Mouse (Mus musculus) heart, postnatal 0 days (tissue): ENCODE measurements around the gene Mri1. TPM values are rescaled to one million over a fixed set of nuclear protein-coding genes. Genes with fewer than 3 reads are reported as not detected.
A peak's percentile ranks its signal among the peaks of the same experiment; 100 is the strongest.

ENCODE experiments used
- ATAC-seq: fragments of 200-750 bp; cut with Nextera tagmentation; 2 replicates; pipeline ENCODE4 v1.8.0; 2017; ENCODE audit warnings: low read depth, moderate number of reproducible peaks, moderate library complexity; ENCODE audit not compliant: insufficient read depth
- DNase-seq: peaks from one replicate; pipeline ENCODE4 v3.0.0-alpha.2; 2016; ENCODE audit warnings: low spot score
- H3K27ac ChIP-seq: fragments of 300-500 bp; sonication (generic); 2 replicates; pipeline ENCODE4 v1.5.1; 2014; ENCODE audit warnings: low read depth, mild to moderate bottlenecking
- H3K27me3 ChIP-seq: fragments of 300-500 bp; sonication (generic); 2 replicates; pipeline ENCODE4 v1.6.1; 2014; ENCODE audit warnings: low read length, mixed read lengths; ENCODE audit not compliant: control insufficient read depth, insufficient read depth
- H3K36me3 ChIP-seq: fragments of 300-500 bp; sonication (generic); replicated peaks from 2 replicates; pipeline ENCODE4 v1.6.1; 2014; ENCODE audit warnings: low read length, mixed read lengths; ENCODE audit not compliant: control insufficient read depth, insufficient read depth
- H3K4me1 ChIP-seq: fragments of 300-500 bp; sonication (generic); 2 replicates; pipeline ENCODE4 v1.6.1; 2014; ENCODE audit warnings: antibody characterized with exemption; ENCODE audit not compliant: control insufficient read depth, insufficient read depth
- H3K4me2 ChIP-seq: fragments of 300-500 bp; sonication (generic); 2 replicates; pipeline ENCODE4 v1.6.1; 2014; ENCODE audit warnings: low read depth, mild to moderate bottlenecking, low read length, moderate library complexity
- H3K4me3 ChIP-seq: fragments of 300-500 bp; sonication (generic); 2 replicates; pipeline ENCODE4 v1.5.1; 2014; ENCODE audit warnings: low read depth, low read length
- H3K9ac ChIP-seq: fragments of 300-500 bp; sonication (generic); replicated peaks from 2 replicates; pipeline ENCODE4 v1.6.1; 2014; ENCODE audit warnings: low read depth, low read length, mixed read lengths
- H3K9me3 ChIP-seq: fragments of 300-500 bp; sonication (generic); replicated peaks from 2 replicates; pipeline ENCODE4 v1.6.1; 2016; ENCODE audit warnings: low read length; ENCODE audit not compliant: control insufficient read depth
- CTCF ChIP-seq: IDR thresholded peaks from 2 replicates; pipeline ENCODE4 v1.5.1; 2016; ENCODE audit warnings: antibody characterized with exemption, control low read depth, low read depth
- EP300 ChIP-seq: IDR thresholded peaks from 2 replicates; pipeline ENCODE4 v1.6.1; 2016; ENCODE audit warnings: antibody characterized with exemption, low read depth
- WGBS: fragments of 180-500 bp; shearing (Covaris S2); extraction: QIAGEN DNeasy Blood & Tissue Kit; methylation state at CpG from one replicate; pipeline ENCODE4 v1.1.7; 2014; 5-methylcytosine and 5-hydroxymethylcytosine counted together
- polyA plus RNA-seq: library from polyadenylated mRNA; unstranded; fragments of >200 nt; fragmentation: Nextera tagmentation; extraction: Ambion mirVana; gene quantifications from 2 replicates; pipeline ENCODE4 v1.2.1, GENCODE M21; 2015
- total RNA-seq: library from RNA; depleted of rRNA; stranded (reverse); fragments of >200 nt; gene quantifications from 2 replicates; pipeline ENCODE4 v1.2.3, GENCODE M21; 2014; ENCODE audit warnings: low replicate concordance; rRNA removed

The Mri1 gene
- 25.8 and 74.7 TPM in 2 replicates for total RNA-seq
- polyA plus RNA-seq, result 37.3 and 39.2 TPM in 2 replicates

- peak; percentile 77 for DNase-seq
- H3K27me3 ChIP-seq, result no peaks in the 10 kb centered on the region
- peak within 1 kb of the TSS; percentile 72 for H3K4me3 ChIP-seq
- under 1% methylated on average over 63 of the region's 64 CpGs for WGBS
- peak within 1 kb of the TSS; percentile 99 for H3K4me2 ChIP-seq
- H3K4me1 ChIP-seq, result peaks cover 17% of the 10 kb centered on the region
- H3K27ac ChIP-seq, result peak within 1 kb of the TSS; percentile 84
- no peaks in the 10 kb centered on the region for H3K9me3 ChIP-seq
- ATAC-seq, result peak; percentile 90
- TF ChIP-seq EP300 (no peak), CTCF (no peak)
- H3K36me3 ChIP-seq, result peaks cover 56% of the 10 kb centered on the region
- H3K9ac ChIP-seq, result peak within 1 kb of the TSS; percentile 80
These were observed at the start of gene Mri1 for GRCm38 (mm10) chr8:84256822-84257610. Mri1 (minus strand) TSS chr8:84257326.

- DNase-seq, result peak; percentile 39
- Histone ChIP-seq H3K4me2 (no peak overlapping the region), H3K36me3 (no peaks in the 10 kb centered on the region), H3K27ac (peak overlapping the region; percentile 34; the same call in 1 of the 2 replicates), H3K9ac (no peak overlapping the region), H3K4me1 (peaks cover 10% of the 10 kb centered on the region; the same call in 1 of the 2 replicates), H3K27me3 (no peaks in the 10 kb centered on the region), H3K9me3 (0 out of 2 replicates have a peak, but pooled peaks cover 11% of the 10 kb centered on the region), H3K4me3 (no peak overlapping the region)
- TF ChIP-seq CTCF, result no peak
- no peak for TF ChIP-seq EP300
- 29% methylated on average over 2 of the region's 2 CpGs for WGBS
- no peak for ATAC-seq
These were observed 46.8 kb upstream of the Mri1 start for GRCm38 (mm10) chr8:84303951-84304350.

- TF ChIP-seq CTCF (no peak), EP300 (no peak)
- 0 out of 2 replicates have a peak, but pooled peaks cover 11% of the 10 kb centered on the region for H3K9me3 ChIP-seq
- no peak overlapping the region for H3K9ac ChIP-seq
- H3K36me3 ChIP-seq, result no peaks in the 10 kb centered on the region
- DNase-seq (no peak), ATAC-seq (no peak)
- no peaks in the 10 kb centered on the region for H3K27me3 ChIP-seq
- no peak overlapping the region for H3K27ac ChIP-seq
- no peak overlapping the region for H3K4me3 ChIP-seq
- no peaks in the 10 kb centered on the region for H3K4me1 ChIP-seq
- WGBS, result 71% methylated on average over 5 of the region's 5 CpGs
- H3K4me2 ChIP-seq, result no peak overlapping the region
These were observed 40.1 kb upstream of the Mri1 start for GRCm38 (mm10) chr8:84297029-84297785.

GRCm38 (mm10) chr8:84291688-84292087 lies 34.6 kb upstream of the Mri1 start:
- WGBS, result 22% methylated on average over 8 of the region's 8 CpGs
- Histone ChIP-seq H3K4me1 (no peaks in the 10 kb centered on the region), H3K4me3 (no peak overlapping the region), H3K4me2 (no peak overlapping the region), H3K27me3 (no peaks in the 10 kb centered on the region), H3K27ac (no peak overlapping the region), H3K36me3 (no peaks in the 10 kb centered on the region), H3K9me3 (no peaks in the 10 kb centered on the region), H3K9ac (no peak overlapping the region)
- TF ChIP-seq EP300 (no peak), CTCF (peak; percentile 67)
- DNase-seq, result peak; percentile 57
- no peak for ATAC-seq

- TF ChIP-seq EP300, result no peak
- no peak for TF ChIP-seq CTCF
- WGBS, result 57% methylated on average over 5 of the region's 5 CpGs
- no peak for DNase-seq
- no peak overlapping the region for H3K4me2 ChIP-seq
- H3K4me1 ChIP-seq, result no peaks in the 10 kb centered on the region
- H3K9ac ChIP-seq, result no peak overlapping the region
- H3K27ac ChIP-seq, result no peak overlapping the region
- H3K4me3 ChIP-seq, result no peak overlapping the region
- no peaks in the 10 kb centered on the region for H3K27me3 ChIP-seq
- H3K9me3 ChIP-seq, result no peaks in the 10 kb centered on the region
- no peaks in the 10 kb centered on the region for H3K36me3 ChIP-seq
- ATAC-seq, result no peak
These were observed 34.0 kb upstream of the Mri1 start for GRCm38 (mm10) chr8:84291086-84291485.
